Mouse (Mus musculus): ENCODE data around the gene Usp31. TPM values are rescaled to one million over a fixed set of nuclear protein-coding genes. Genes with fewer than 3 reads are reported as not detected.
A peak's percentile ranks its signal among the peaks of the same experiment; 100 is the strongest.

Usp31 gene
- polyA plus RNA-seq, 1 experiment: 2.1 TPM

GRCm38 (mm10) chr7:121717031-121717430 is 10.0 kb upstream of the Usp31 start:
- no peak for DNase-seq (ENCODE audit: low read depth in 1 of 2, low spot score in 2 of 2)
- 75% methylated on average over 7 of the region's 7 CpGs for WGBS

GRCm38 (mm10) chr7:121711171-121711570 is 4.1 kb upstream of the Usp31 start:
- peaks cover 3% of the 10 kb centered on the region for H3K27me3 ChIP-seq (ENCODE audit: control insufficient read depth, insufficient read depth, low read length)
- H3K4me3 ChIP-seq (ENCODE audit: extremely low read depth, insufficient read depth, insufficient read length): no peak overlapping the region
- DNase-seq (ENCODE audit: low read depth in 1 of 2, low spot score in 2 of 2): no peak
- no peaks in the 10 kb centered on the region for H3K36me3 ChIP-seq (ENCODE audit: control insufficient read depth, insufficient read depth, low read length)
- WGBS: 63% methylated on average over 2 of the region's 2 CpGs
- no peak overlapping the region for H3K27ac ChIP-seq (ENCODE audit: insufficient read depth, low read length)
- TF ChIP-seq POLR2A (IDR thresholded peaks at IDR 0.05; ENCODE audit: low read depth, low read length) (no peak), CTCF (IDR thresholded peaks at IDR 0.05; ENCODE audit: extremely low read depth, insufficient read depth, insufficient read length, insufficient replicate concordance) (no peak)
- H3K4me1 ChIP-seq (ENCODE audit: control insufficient read depth, insufficient read depth, insufficient read length): peaks cover 4% of the 10 kb centered on the region; the same call in 1 of the 2 replicates

More at GRCm38 (mm10) chr7:121717031-121717430, 10.0 kb upstream of the Usp31 start:
- H3K27ac ChIP-seq (ENCODE audit: insufficient read depth, low read length): no peak overlapping the region
- H3K4me1 ChIP-seq (ENCODE audit: control insufficient read depth, insufficient read depth, insufficient read length): no peaks in the 10 kb centered on the region
- H3K27me3 ChIP-seq (ENCODE audit: control insufficient read depth, insufficient read depth, low read length): no peaks in the 10 kb centered on the region
- H3K36me3 ChIP-seq (ENCODE audit: control insufficient read depth, insufficient read depth, low read length): no peaks in the 10 kb centered on the region
- H3K4me3 ChIP-seq (ENCODE audit: extremely low read depth, insufficient read depth, insufficient read length): no peak overlapping the region
- no peak for TF ChIP-seq POLR2A (IDR thresholded peaks at IDR 0.05; ENCODE audit: low read depth, low read length)
- no peak for TF ChIP-seq CTCF (IDR thresholded peaks at IDR 0.05; ENCODE audit: extremely low read depth, insufficient read depth, insufficient read length, insufficient replicate concordance)

GRCm38 (mm10) chr7:121706411-121707072 is 511 bp downstream of the Usp31 start:
- Histone ChIP-seq H3K27me3 (ENCODE audit: control insufficient read depth, insufficient read depth, low read length) (peaks cover 3% of the 10 kb centered on the region), H3K4me1 (ENCODE audit: control insufficient read depth, insufficient read depth, insufficient read length) (peaks cover 6% of the 10 kb centered on the region; the same call in 1 of the 2 replicates), H3K27ac (ENCODE audit: insufficient read depth, low read length) (0 out of 2 replicates have a peak overlapping the region, but pooled peaks have one; percentile 38), H3K36me3 (ENCODE audit: control insufficient read depth, insufficient read depth, low read length) (peaks cover 2% of the 10 kb centered on the region; the same call in 1 of the 2 replicates), H3K4me3 (ENCODE audit: extremely low read depth, insufficient read depth, insufficient read length) (peak overlapping the region; percentile 85)
- DNase-seq (ENCODE audit: low read depth in 1 of 2, low spot score in 2 of 2): peak in 1 of 2 experiments; percentile 16
- TF ChIP-seq CTCF (IDR thresholded peaks at IDR 0.05; ENCODE audit: extremely low read depth, insufficient read depth, insufficient read length, insufficient replicate concordance) (no peak), POLR2A (IDR thresholded peaks at IDR 0.05; ENCODE audit: low read depth, low read length) (no peak)
- WGBS: 4% methylated on average over 71 of the region's 77 CpGs

GRCm38 (mm10) chr7:121705051-121705450 is 2.0 kb downstream of the Usp31 start:
- WGBS: 91% methylated on average over 2 of the region's 2 CpGs
- TF ChIP-seq POLR2A (IDR thresholded peaks at IDR 0.05; ENCODE audit: low read depth, low read length) (no peak), CTCF (IDR thresholded peaks at IDR 0.05; ENCODE audit: extremely low read depth, insufficient read depth, insufficient read length, insufficient replicate concordance) (no peak)
- peaks cover 6% of the 10 kb centered on the region; the same call in 1 of the 2 replicates for H3K4me1 ChIP-seq (ENCODE audit: control insufficient read depth, insufficient read depth, insufficient read length)

GRCm38 (mm10) chr7:121701983-121702382 is 5.1 kb downstream of the Usp31 start:
- no peak for TF ChIP-seq CTCF (IDR thresholded peaks at IDR 0.05; ENCODE audit: extremely low read depth, insufficient read depth, insufficient read length, insufficient replicate concordance)
- TF ChIP-seq POLR2A (IDR thresholded peaks at IDR 0.05; ENCODE audit: low read depth, low read length): no peak
- 80% methylated on average over 6 of the region's 6 CpGs for WGBS
- peaks cover 6% of the 10 kb centered on the region for H3K4me1 ChIP-seq (ENCODE audit: control insufficient read depth, insufficient read depth, insufficient read length)
- DNase-seq (ENCODE audit: low read depth in 1 of 2, low spot score in 2 of 2): no peak
- H3K27me3 ChIP-seq (ENCODE audit: control insufficient read depth, insufficient read depth, low read length): peaks cover 3% of the 10 kb centered on the region
- H3K36me3 ChIP-seq (ENCODE audit: control insufficient read depth, insufficient read depth, low read length): peaks cover 2% of the 10 kb centered on the region; the same call in 1 of the 2 replicates
- H3K4me3 ChIP-seq (ENCODE audit: extremely low read depth, insufficient read depth, insufficient read length): no peak overlapping the region
- no peak overlapping the region for H3K27ac ChIP-seq (ENCODE audit: insufficient read depth, low read length)

More at GRCm38 (mm10) chr7:121705051-121705450, 2.0 kb downstream of the Usp31 start:
- peaks cover 2% of the 10 kb centered on the region; the same call in 1 of the 2 replicates for H3K36me3 ChIP-seq (ENCODE audit: control insufficient read depth, insufficient read depth, low read length)
- H3K4me3 ChIP-seq (ENCODE audit: extremely low read depth, insufficient read depth, insufficient read length): no peak overlapping the region
- no peak for DNase-seq (ENCODE audit: low read depth in 1 of 2, low spot score in 2 of 2)
- peaks cover 3% of the 10 kb centered on the region for H3K27me3 ChIP-seq (ENCODE audit: control insufficient read depth, insufficient read depth, low read length)
- no peak overlapping the region for H3K27ac ChIP-seq (ENCODE audit: insufficient read depth, low read length)

- H3K4me1 ChIP-seq (ENCODE audit: control insufficient read depth, insufficient read depth, insufficient read length): no peaks in the 10 kb centered on the region; the same call in none of the 2 replicates
- no peak for TF ChIP-seq POLR2A (IDR thresholded peaks at IDR 0.05; ENCODE audit: low read depth, low read length)
- TF ChIP-seq CTCF (IDR thresholded peaks at IDR 0.05; ENCODE audit: extremely low read depth, insufficient read depth, insufficient read length, insufficient replicate concordance): no peak
- no peak overlapping the region for H3K4me3 ChIP-seq (ENCODE audit: extremely low read depth, insufficient read depth, insufficient read length)
- no peaks in the 10 kb centered on the region for H3K27me3 ChIP-seq (ENCODE audit: control insufficient read depth, insufficient read depth, low read length)
- WGBS: 96% methylated on average over 3 of the region's 3 CpGs
- no peak overlapping the region for H3K27ac ChIP-seq (ENCODE audit: insufficient read depth, low read length)
- peaks cover 2% of the 10 kb centered on the region; the same call in 1 of the 2 replicates for H3K36me3 ChIP-seq (ENCODE audit: control insufficient read depth, insufficient read depth, low read length)
- DNase-seq (ENCODE audit: low read depth in 1 of 2, low spot score in 2 of 2): no peak
Observed at GRCm38 (mm10) chr7:121700480-121700879, 6.6 kb downstream of the Usp31 start.

GRCm38 (mm10) chr7:121699218-121699617 is 7.8 kb downstream of the Usp31 start:
- Histone ChIP-seq H3K4me3 (ENCODE audit: extremely low read depth, insufficient read depth, insufficient read length) (no peak overlapping the region), H3K36me3 (ENCODE audit: control insufficient read depth, insufficient read depth, low read length) (peaks cover 2% of the 10 kb centered on the region; the same call in 1 of the 2 replicates), H3K27ac (ENCODE audit: insufficient read depth, low read length) (no peak overlapping the region), H3K27me3 (ENCODE audit: control insufficient read depth, insufficient read depth, low read length) (no peaks in the 10 kb centered on the region), H3K4me1 (ENCODE audit: control insufficient read depth, insufficient read depth, insufficient read length) (no peaks in the 10 kb centered on the region; the same call in none of the 2 replicates)
- TF ChIP-seq POLR2A (IDR thresholded peaks at IDR 0.05; ENCODE audit: low read depth, low read length) (no peak), CTCF (IDR thresholded peaks at IDR 0.05; ENCODE audit: extremely low read depth, insufficient read depth, insufficient read length, insufficient replicate concordance) (no peak)
- no peak for DNase-seq (ENCODE audit: low read depth in 1 of 2, low spot score in 2 of 2)

Data from spleen, adult 2 months (tissue).